Mouse (Mus musculus): ENCODE measurements around the gene Ano6. TPM values are rescaled to one million over a fixed set of nuclear protein-coding genes. Genes with fewer than 3 reads are reported as not detected.

The Ano6 gene
- polyA plus RNA-seq, 1 experiment from 2014 or later = 23.9 TPM

GRCm38 (mm10) chr15:95855051-95855844 lies 64.6 kb downstream of the Ano6 start:
- Histone ChIP-seq H3K4me2 (replicated peaks; ENCODE audit: low read depth) (no peak overlapping the region; the same call in 1 of the 2 replicates), H3K4me3 (ENCODE audit: low read depth, low read length) (no peak overlapping the region), H3K9ac (ENCODE audit: low read depth, low read length) (no peak overlapping the region), H3K27me3 (replicated peaks; ENCODE audit: control insufficient read depth, insufficient read depth, low read length) (no peaks in the 10 kb centered on the region), H3K27ac (ENCODE audit: low read depth, low read length) (peak overlapping the region; percentile 50; the same call in 1 of the 2 replicates), H3K9me3 (ENCODE audit: control insufficient read depth) (no peaks in the 10 kb centered on the region), H3K36me3 (ENCODE audit: control insufficient read depth, insufficient read depth) (no peaks in the 10 kb centered on the region), H3K4me1 (replicated peaks; ENCODE audit: control insufficient read depth, insufficient read depth, low read length) (peaks cover 9% of the 10 kb centered on the region; the same call in 1 of the 2 replicates)
- WGBS = 59% methylated on average over 13 of the region's 13 CpGs
- peak; percentile 65 for ATAC-seq
- TF ChIP-seq CTCF (IDR thresholded peaks at IDR 0.05; ENCODE audit: low read depth) = peak; percentile 57

- H3K36me3 ChIP-seq (ENCODE audit: control insufficient read depth, insufficient read depth) = no peaks in the 10 kb centered on the region
- TF ChIP-seq CTCF (IDR thresholded peaks at IDR 0.05; ENCODE audit: low read depth) = no peak
- peaks cover 11% of the 10 kb centered on the region; the same call in 1 of the 2 replicates for H3K4me1 ChIP-seq (replicated peaks; ENCODE audit: control insufficient read depth, insufficient read depth, low read length)
- no peak overlapping the region; the same call in 1 of the 2 replicates for H3K4me2 ChIP-seq (replicated peaks; ENCODE audit: low read depth)
- 22% methylated on average over 7 of the region's 7 CpGs for WGBS
- H3K4me3 ChIP-seq (ENCODE audit: low read depth, low read length) = no peak overlapping the region
- peak; percentile 40; the same call in 1 of the 2 replicates for ATAC-seq
- H3K9me3 ChIP-seq (ENCODE audit: control insufficient read depth) = no peaks in the 10 kb centered on the region
- no peak overlapping the region for H3K9ac ChIP-seq (ENCODE audit: low read depth, low read length)
- no peaks in the 10 kb centered on the region for H3K27me3 ChIP-seq (replicated peaks; ENCODE audit: control insufficient read depth, insufficient read depth, low read length)
- peak overlapping the region; percentile 50 for H3K27ac ChIP-seq (ENCODE audit: low read depth, low read length)
Observed at GRCm38 (mm10) chr15:95855953-95856352, 65.3 kb downstream of the Ano6 start.

- H3K27ac ChIP-seq (ENCODE audit: low read depth, low read length) = peak overlapping the region; percentile 22
Observed at GRCm38 (mm10) chr15:95856684-95857595, 66.3 kb downstream of the Ano6 start.

GRCm38 (mm10) chr15:95858876-95859655 lies 68.4 kb downstream of the Ano6 start:
- peak; percentile 49 for ATAC-seq
- peak overlapping the region; percentile 60 for H3K27ac ChIP-seq (ENCODE audit: low read depth, low read length)

More at GRCm38 (mm10) chr15:95856684-95857595, 66.3 kb downstream of the Ano6 start:
- Histone ChIP-seq H3K9me3 (ENCODE audit: control insufficient read depth) (no peaks in the 10 kb centered on the region), H3K4me1 (replicated peaks; ENCODE audit: control insufficient read depth, insufficient read depth, low read length) (peaks cover 11% of the 10 kb centered on the region; the same call in 1 of the 2 replicates), H3K27me3 (replicated peaks; ENCODE audit: control insufficient read depth, insufficient read depth, low read length) (no peaks in the 10 kb centered on the region), H3K9ac (ENCODE audit: low read depth, low read length) (no peak overlapping the region), H3K36me3 (ENCODE audit: control insufficient read depth, insufficient read depth) (no peaks in the 10 kb centered on the region), H3K4me2 (replicated peaks; ENCODE audit: low read depth) (no peak overlapping the region), H3K4me3 (ENCODE audit: low read depth, low read length) (no peak overlapping the region)
- no peak for TF ChIP-seq CTCF (IDR thresholded peaks at IDR 0.05; ENCODE audit: low read depth)
- WGBS = 55% methylated on average over 8 of the region's 8 CpGs
- no peak for ATAC-seq

GRCm38 (mm10) chr15:95863865-95864660 lies 73.4 kb downstream of the Ano6 start:
- H3K4me3 ChIP-seq (ENCODE audit: low read depth, low read length) = no peak overlapping the region
- WGBS = 77% methylated on average over 17 of the region's 17 CpGs
- no peak overlapping the region for H3K27ac ChIP-seq (ENCODE audit: low read depth, low read length)
- ATAC-seq = no peak
- no peaks in the 10 kb centered on the region for H3K27me3 ChIP-seq (replicated peaks; ENCODE audit: control insufficient read depth, insufficient read depth, low read length)
- H3K4me1 ChIP-seq (replicated peaks; ENCODE audit: control insufficient read depth, insufficient read depth, low read length) = 0 out of 2 replicates have a peak, but pooled peaks cover 3% of the 10 kb centered on the region
- H3K9ac ChIP-seq (ENCODE audit: low read depth, low read length) = no peak overlapping the region
- no peaks in the 10 kb centered on the region for H3K9me3 ChIP-seq (ENCODE audit: control insufficient read depth)
- no peak overlapping the region for H3K4me2 ChIP-seq (replicated peaks; ENCODE audit: low read depth)
- TF ChIP-seq CTCF (IDR thresholded peaks at IDR 0.05; ENCODE audit: low read depth) = no peak
- H3K36me3 ChIP-seq (ENCODE audit: control insufficient read depth, insufficient read depth) = no peaks in the 10 kb centered on the region

More at GRCm38 (mm10) chr15:95858876-95859655, 68.4 kb downstream of the Ano6 start:
- Histone ChIP-seq H3K4me3 (ENCODE audit: low read depth, low read length) (no peak overlapping the region), H3K4me1 (replicated peaks; ENCODE audit: control insufficient read depth, insufficient read depth, low read length) (peaks cover 11% of the 10 kb centered on the region; the same call in 1 of the 2 replicates), H3K9ac (ENCODE audit: low read depth, low read length) (no peak overlapping the region), H3K27me3 (replicated peaks; ENCODE audit: control insufficient read depth, insufficient read depth, low read length) (no peaks in the 10 kb centered on the region), H3K4me2 (replicated peaks; ENCODE audit: low read depth) (no peak overlapping the region; the same call in 1 of the 2 replicates), H3K36me3 (ENCODE audit: control insufficient read depth, insufficient read depth) (no peaks in the 10 kb centered on the region), H3K9me3 (ENCODE audit: control insufficient read depth) (no peaks in the 10 kb centered on the region)
- WGBS = 44% methylated on average over 9 of the region's 9 CpGs
- TF ChIP-seq CTCF (IDR thresholded peaks at IDR 0.05; ENCODE audit: low read depth) = no peak

Data from intestine, postnatal 0 days (tissue).